Mouse (Mus musculus): ENCODE results near the gene Uap1.

GRCm38 (mm10) chr1:170174814-170175332 lies at the start of gene Uap1:
- TF ChIP-seq POLR2A (IDR thresholded peaks at IDR 0.05; ENCODE audit: control insufficient read depth, extremely low read depth, insufficient read depth, low read length, poor library complexity) (peak; percentile 30; the same call in 1 of the 2 replicates), CTCF (IDR thresholded peaks at IDR 0.05; ENCODE audit: borderline replicate concordance, control insufficient read depth, extremely low read depth, insufficient read depth, low read length, poor library complexity) (no peak; the same call in 1 of the 2 replicates)
